Mouse (Mus musculus) spleen, postnatal 4 days (tissue): ENCODE measurements around the gene Ceacam20.
A peak's percentile ranks its signal among the peaks of the same experiment; 100 is the strongest.
"Not testable (repeated sequence)": the region's sequence is repeated elsewhere in the genome, so short reads cannot be mapped to it uniquely, and the experiment has no call there.

Experiments used
- DNase-seq, 2 experiments: peaks; one replicate each; pipeline ENCODE4 v3.0.0; 2022; ENCODE audit warnings: low spot score in 2 of 2

Ceacam20 gene

DNA sequence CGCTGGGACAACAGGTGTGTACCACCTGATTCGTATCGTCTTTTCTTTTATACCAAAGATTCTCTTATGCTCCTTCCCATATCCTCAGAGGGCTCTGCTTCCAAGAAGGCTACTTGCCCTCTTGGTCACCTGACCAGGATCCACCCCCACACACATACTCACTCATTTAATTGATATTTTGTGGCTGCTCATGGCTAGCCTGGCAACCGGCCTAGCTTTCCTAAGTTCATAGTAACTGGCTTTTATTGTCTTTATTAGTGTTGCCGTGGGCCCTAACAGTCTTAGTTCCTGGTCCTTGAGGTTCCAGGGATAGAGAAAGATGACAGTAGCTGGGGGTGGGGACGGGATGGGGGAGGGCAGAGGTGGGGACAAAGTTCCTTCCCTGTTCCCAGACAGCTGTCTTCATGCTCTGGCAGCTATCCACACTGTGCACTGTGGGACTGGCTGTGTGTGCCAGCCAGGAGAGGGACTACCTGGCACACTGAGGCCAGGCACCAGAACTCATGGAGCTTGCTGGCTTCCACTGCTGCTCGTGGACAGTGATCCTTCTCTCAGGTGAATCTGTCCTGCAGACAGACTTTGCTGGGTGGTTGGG is at the start of gene Ceacam20:
Gene Ceacam20 (plus strand): TSS at position 428 of the 595 bp plus-strand sequence.
- DNase-seq = no peak

- DNase-seq = no peak
Observed at GRCm38 (mm10) chr7:19920166-19920505, 45.1 kb upstream of the Ceacam20 start.

DNA sequence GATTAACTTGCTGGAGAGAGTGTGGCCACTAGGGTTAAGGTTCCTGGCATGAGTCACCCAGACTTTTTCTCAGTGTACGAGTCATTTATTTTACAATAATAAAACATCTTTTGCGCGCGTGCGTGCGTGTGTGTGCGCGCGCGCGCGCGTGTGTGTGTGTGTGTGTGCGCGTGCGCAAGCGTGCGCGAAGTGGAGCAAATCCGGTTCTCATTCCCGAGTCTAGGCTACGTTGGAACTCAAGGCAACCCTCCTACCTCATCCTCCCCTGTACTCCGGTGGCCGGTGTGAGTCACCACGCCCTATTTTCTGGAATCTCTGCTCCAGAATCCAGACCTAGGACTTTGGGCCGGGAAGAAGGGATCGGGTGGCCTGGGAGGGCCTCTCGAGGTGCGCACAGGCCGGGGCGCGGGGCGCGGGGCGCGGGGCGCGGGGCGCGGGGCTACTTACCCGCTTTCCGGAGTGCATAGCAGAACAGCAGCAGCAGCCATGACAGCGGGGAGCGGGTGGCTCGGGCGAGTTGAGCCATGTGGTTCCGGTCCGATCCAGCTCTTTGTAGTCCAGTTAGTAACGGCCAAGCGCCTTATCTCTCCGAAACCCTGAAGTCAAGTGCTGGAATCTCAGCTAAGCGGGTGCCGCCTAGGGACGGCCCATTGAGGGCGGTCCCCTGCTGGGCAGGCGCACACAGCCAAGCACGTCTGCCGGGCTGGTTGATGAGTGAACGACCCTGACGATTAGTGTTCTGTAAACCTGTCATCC is 44.5 kb upstream of the Ceacam20 start, which contains the start of gene Pvr:
Gene Pvr (minus strand): TSS at position 655 of the 756 bp plus-strand sequence.
- peak; percentile 45 to 71 for DNase-seq

DNA sequence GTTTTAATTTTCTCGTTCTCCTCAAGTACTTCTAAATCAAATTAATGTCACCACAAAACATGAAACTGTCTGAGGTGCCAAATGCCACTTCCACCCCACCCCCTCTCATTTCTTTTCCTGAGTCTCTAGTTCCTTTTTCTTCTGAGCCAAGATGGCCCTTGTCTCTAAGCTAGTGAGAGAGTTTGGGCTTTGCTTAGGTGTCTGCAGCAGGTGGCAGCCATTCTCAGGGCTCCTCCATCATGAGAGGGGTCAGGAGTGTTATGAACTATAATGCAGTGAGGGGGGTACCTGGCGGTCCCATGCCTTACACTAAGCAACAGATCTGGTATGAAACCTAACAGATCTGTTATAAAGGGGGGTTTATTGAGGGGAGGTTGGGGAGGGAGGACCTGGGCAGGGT is 41.9 kb upstream of the Ceacam20 start:
- DNase-seq = no peak

DNA sequence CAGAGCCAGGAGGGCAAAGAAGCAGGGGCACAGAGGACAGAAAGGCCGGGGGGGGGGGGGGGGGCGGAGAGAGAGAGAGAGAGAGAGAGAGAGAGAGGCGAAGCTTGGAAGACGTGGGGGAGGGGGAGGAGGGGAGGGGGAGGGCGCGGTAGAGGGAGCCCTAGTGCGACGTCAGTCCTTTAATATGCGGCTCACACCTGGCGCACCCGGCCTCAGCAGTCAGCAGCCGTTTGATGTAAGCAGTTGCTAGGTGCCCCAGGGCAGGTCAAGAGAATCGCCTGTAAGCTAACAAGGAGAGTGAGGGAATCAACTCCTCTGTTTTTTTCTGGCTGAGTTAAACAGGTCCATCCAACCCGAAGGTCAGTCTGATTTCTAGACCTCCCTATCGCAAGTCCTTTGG is 41.4 kb upstream of the Ceacam20 start:
- DNase-seq = no peak

DNA sequence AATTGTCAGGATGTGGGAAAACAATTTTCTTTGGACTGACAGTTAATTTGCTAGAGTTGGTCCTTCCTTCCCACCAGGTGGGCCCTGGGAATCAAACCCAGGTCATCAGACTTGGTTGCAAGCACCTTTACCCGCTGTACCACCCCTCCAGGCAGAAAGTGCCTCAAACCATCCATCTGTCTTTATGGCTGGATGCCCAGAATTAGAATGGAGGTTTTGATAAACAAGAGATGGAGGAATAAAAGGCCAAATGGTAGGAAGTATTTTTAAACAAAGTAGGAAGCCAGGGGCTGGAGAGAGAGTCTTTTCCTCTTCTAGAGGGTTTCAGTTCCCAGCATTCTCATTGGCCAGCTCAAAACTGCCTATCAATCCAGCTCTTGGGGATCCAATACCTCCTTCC is 39.8 kb upstream of the Ceacam20 start:
- no peak for DNase-seq

- no peak for DNase-seq
Observed at GRCm38 (mm10) chr7:19926849-19927480, 38.2 kb upstream of the Ceacam20 start.

GRCm38 (mm10) chr7:19928486-19928885 is 36.7 kb upstream of the Ceacam20 start:
- DNase-seq = no peak

GRCm38 (mm10) chr7:19930481-19930880 is 34.7 kb upstream of the Ceacam20 start:
- not testable (repeated sequence) for DNase-seq

- DNase-seq = no peak
Observed at GRCm38 (mm10) chr7:19932133-19932876, 32.9 kb upstream of the Ceacam20 start.

DNA sequence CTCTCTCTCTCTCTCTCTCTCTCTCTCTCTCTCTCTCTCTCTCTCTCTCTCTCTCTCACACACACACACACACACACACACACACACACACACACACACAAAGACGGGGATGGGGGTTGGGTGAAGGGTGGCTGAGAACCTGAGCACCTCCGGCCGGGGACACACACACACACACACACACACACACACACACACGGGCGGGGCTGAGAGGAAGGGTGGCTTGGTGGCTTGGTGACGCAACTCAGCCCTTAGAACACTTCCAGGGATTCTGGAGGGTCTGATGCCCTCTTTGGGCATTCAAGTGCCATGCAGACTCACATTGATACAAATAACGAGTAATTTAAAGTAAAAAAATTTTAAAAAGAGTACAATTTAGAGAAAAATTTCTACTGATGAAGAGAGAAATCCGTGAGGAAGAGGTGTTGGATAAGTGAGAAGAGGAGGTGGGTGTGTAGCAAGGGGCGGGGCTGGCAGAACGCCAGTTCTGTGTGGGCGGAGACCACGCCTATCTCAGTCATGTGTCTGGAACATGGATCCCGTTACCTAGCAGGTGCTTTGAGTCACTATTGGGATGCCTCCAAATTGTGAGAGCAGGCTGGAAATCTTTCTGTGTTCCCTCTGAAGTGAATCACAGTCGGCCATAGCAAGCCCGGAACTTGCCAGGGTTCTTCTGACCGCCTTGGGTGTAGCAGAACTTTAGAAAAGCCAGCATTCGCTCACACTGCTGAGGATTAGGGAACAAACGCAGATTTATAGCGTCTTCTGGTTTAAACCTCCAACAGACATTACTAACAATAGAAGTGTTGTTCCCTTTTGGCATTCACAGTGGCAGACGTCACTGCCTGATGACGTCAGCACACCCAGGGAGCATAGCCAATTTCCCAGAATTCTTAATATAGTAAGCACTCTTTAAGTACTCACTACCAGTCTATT is 32.1 kb upstream of the Ceacam20 start:
- peak in 1 of 2 experiments; percentile 43 for DNase-seq

DNA sequence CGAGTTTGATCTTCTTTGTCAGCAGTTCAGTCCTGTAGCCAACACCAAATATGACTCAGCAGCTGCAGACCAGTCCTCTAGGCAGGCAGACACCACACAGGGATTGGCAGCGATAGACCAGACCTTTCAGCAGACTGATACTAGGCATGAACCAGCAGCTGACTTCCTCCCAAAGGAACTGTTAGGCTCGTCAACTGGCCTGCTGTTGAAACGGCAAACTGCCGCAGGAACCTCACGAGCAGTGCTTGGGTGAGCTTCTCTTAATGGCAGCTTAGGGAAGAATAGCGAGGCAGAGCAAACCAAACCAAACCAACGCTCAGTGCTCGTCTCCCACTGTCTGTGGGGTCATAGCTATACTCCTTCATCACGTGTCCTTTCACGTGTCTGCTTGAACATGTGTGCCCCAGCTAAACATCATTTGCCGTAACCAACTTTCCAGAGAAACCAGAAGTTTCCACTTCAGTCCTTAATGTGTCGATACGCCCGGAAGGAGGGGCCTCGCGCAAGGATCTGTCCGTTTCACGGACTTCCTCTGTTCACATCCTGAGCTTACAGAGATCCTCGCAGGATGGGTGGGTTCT is 30.0 kb upstream of the Ceacam20 start:
- no peak for DNase-seq

- DNase-seq = no peak
Observed at GRCm38 (mm10) chr7:19935961-19936360, 29.3 kb upstream of the Ceacam20 start.

- DNase-seq = no peak
Observed at GRCm38 (mm10) chr7:19937229-19937821, 27.9 kb upstream of the Ceacam20 start.

DNA sequence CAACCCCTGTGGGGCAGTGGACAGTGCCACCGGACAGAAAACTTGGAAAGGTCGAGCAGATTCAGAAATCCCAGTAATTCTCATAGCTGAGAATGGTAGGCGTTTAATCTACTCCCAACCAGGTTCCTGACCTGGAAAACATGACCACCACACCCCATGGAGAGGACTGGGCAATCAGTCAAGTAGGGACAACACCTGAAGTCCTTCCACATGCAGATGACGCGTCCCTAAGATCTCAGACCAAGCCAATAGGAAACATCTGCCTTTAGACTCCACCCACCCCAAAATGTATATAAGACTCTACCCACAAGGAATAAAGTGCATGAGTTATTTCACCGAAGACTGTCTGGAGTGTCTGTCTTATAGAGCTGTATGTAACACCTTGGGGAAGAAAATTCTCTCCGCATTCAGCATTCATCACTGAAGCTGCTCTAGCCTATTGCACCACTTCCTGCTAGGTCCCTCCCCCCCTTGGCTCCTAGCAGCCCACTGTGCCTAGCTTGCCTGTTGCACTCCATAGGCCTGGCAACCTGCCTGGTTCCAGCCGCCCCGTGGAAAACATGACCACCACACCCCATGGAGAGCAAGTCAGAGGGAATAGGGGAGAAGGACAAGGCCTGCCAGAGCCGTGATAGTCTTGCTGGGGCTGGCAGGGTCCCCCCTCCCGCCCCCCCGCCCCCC is 25.5 kb upstream of the Ceacam20 start:
- DNase-seq = peak in 1 of 2 experiments; percentile 37

DNA sequence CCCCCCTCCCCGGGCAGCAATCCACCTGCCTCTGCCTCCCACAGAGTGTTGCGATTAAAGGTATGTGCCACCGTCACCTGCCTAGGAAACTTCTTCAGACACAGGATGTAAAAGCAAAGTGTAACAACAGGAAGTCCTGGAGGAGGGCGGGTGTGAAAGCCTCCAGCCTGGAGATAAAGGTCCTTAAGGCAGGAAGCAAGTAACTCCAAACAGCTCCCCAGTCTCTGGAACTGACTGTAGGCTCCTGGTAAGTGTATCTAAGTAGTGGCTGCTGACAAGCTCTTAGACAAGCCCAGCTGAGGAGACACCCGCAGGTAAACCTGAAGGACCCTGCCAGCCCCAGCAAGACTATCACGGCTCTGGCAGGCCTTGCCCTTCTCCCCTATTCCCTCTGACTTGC is 25.0 kb upstream of the Ceacam20 start:
- no peak for DNase-seq

GRCm38 (mm10) chr7:19944709-19945108 is 20.5 kb upstream of the Ceacam20 start:
- DNase-seq = no peak

- DNase-seq = no peak
Observed at GRCm38 (mm10) chr7:19945201-19945600, 20.0 kb upstream of the Ceacam20 start.

GRCm38 (mm10) chr7:19945821-19946515 is 19.2 kb upstream of the Ceacam20 start:
- DNase-seq = no peak
